Mouse (Mus musculus): ENCODE data around the gene Asb16.

Asb16 gene

GRCm38 (mm10) chr11:102268520-102269244, at the start of gene Asb16:
Gene Asb16, plus strand, starts transcription at chr11:102268743.
- no peak for DNase-seq (ENCODE audit: inconsistent ontology term)

GRCm38 (mm10) chr11:102218783-102219182, 49.8 kb upstream of the Asb16 start:
- DNase-seq (ENCODE audit: inconsistent ontology term): peak; percentile 96

DNA sequence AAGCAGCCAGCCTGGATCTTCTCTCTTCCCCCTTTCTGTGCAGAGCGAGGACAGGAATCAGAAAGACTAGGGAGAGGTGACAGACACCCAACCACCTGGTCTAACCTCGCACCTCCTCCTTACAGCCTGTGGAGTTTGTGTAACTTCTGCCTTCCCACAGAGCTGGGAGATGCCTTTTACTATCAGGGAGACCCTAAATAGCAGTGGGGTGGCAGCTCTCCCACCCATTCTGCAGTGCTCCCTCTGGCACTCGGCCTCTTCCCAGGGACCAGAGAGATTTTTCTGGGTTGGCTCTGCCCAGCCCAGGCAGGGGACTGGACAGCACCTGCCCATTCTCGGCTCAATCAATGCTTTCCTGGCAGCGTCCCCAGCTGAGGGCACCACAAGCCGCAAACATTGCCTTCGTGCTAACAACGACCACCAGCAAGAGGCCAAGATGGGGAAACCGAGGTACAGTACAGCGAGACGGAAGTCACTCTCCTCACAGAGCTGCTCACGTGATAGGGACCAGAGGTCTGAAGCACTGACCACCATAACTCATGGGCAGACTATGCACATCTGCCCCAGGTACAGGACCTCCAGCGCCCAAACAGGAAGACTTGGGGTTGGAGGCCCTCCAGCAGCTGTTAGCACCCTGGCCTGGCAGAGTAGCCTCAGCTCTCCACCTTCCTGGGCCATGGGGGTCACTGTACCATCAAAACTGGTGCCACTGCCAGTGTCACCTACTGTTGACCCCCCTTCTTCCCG, 49.1 kb upstream of the Asb16 start:
- no peak for DNase-seq (ENCODE audit: inconsistent ontology term)

- no peak for DNase-seq (ENCODE audit: inconsistent ontology term)
Measured at GRCm38 (mm10) chr11:102219994-102220346, 48.6 kb upstream of the Asb16 start.

- no peak for DNase-seq (ENCODE audit: inconsistent ontology term)
Measured at GRCm38 (mm10) chr11:102220451-102220850, 48.1 kb upstream of the Asb16 start.

- no peak for DNase-seq (ENCODE audit: inconsistent ontology term)
Measured at GRCm38 (mm10) chr11:102221243-102221953, 47.1 kb upstream of the Asb16 start.

- peak; percentile 58 for DNase-seq (ENCODE audit: inconsistent ontology term)
Measured at GRCm38 (mm10) chr11:102221954-102222351, 46.6 kb upstream of the Asb16 start.

GRCm38 (mm10) chr11:102223166-102223565, 45.4 kb upstream of the Asb16 start:
- peak; percentile 62 for DNase-seq (ENCODE audit: inconsistent ontology term)

DNA sequence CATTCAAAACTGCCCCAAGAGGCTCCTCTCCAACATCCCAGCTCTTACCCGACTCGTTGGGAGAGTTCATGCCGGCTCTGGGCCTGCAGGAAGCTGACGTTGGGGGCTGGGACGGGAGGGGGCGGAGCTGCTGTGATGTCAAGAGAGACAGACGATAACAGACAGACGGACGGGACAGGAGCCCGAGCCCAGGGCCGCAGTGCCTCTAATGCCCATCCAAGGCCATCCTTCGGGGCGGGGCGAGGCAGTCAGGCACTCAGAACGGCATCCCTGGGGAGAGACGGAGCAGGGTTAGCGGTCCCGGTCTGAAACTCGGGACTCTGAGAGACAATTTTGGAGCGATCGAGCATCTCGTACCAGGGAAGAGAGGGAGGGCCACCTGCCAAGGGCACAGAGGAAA, 43.9 kb upstream of the Asb16 start:
- peak; percentile 84 for DNase-seq (ENCODE audit: inconsistent ontology term)

DNA sequence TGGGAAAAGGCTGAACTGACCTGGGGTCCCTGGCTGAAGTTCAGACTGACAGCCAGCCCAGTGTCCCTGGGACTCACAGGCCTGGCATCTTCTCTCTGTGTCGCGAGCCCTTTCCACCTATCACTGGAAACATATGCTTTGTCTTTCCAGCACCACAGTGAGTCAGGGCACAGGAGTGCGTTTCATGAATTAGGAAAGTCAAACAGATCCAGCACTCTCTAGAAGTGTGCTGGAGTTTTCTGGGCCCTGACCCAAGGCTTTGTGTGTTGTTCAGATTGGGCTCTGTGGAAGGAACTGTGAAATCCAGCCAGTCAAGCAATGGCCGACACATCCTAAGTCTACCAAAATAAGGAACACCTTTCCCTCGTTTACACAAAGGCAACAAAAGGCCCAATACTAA, 43.3 kb upstream of the Asb16 start:
- DNase-seq (ENCODE audit: inconsistent ontology term): peak; percentile 87

GRCm38 (mm10) chr11:102226067-102226978, 42.2 kb upstream of the Asb16 start:
- DNase-seq (ENCODE audit: inconsistent ontology term): no peak

DNA sequence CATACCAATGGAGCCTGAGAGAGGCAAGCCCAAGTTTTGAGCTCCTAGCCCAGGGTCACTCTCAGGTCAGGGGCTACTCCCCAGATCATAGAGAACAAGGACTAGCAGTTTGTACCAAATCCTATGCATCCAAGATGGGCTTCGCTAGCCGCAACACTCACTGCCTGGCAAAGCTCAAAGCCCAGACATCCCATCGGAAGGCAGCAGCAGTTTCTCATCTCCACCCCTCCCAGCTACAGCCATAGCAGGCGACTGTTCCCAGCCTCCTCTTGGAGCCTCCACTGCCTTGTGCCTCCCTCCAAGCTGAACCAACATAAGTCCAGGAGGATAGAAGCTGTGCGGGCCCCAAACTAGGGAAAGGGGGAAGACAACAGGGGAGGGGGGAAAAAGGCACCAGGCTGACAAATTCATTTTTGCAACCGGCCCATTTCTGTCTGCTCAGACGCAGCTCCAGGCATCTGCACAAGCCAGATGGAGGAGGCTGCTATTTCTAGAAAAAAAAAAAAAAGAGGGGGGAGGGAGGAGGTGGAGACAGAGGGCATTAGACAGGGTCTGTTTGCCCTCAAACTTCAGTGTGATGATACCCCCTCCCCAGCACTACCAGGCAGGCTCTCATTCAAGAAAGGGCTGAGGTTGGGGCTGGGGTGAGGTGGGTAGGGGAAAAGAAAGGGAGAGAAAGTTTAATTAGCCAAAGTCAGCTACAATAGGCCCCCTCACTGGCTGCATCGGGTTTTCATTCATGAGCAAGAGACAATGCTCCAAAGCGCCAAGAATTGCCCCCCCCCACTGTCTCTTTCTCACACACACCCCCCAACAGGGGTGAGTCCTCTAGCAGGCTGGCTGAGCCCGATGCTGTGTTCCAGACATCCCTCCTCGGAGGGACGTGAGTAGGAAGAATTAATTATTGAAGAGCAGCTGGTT, 41.0 kb upstream of the Asb16 start:
- no peak for DNase-seq (ENCODE audit: inconsistent ontology term)

GRCm38 (mm10) chr11:102228191-102228545, 40.4 kb upstream of the Asb16 start:
- DNase-seq (ENCODE audit: inconsistent ontology term): no peak

GRCm38 (mm10) chr11:102228646-102229268, 39.8 kb upstream of the Asb16 start:
- no peak for DNase-seq (ENCODE audit: inconsistent ontology term)

- DNase-seq (ENCODE audit: inconsistent ontology term): no peak
Measured at GRCm38 (mm10) chr11:102229331-102229953, 39.1 kb upstream of the Asb16 start.

DNA sequence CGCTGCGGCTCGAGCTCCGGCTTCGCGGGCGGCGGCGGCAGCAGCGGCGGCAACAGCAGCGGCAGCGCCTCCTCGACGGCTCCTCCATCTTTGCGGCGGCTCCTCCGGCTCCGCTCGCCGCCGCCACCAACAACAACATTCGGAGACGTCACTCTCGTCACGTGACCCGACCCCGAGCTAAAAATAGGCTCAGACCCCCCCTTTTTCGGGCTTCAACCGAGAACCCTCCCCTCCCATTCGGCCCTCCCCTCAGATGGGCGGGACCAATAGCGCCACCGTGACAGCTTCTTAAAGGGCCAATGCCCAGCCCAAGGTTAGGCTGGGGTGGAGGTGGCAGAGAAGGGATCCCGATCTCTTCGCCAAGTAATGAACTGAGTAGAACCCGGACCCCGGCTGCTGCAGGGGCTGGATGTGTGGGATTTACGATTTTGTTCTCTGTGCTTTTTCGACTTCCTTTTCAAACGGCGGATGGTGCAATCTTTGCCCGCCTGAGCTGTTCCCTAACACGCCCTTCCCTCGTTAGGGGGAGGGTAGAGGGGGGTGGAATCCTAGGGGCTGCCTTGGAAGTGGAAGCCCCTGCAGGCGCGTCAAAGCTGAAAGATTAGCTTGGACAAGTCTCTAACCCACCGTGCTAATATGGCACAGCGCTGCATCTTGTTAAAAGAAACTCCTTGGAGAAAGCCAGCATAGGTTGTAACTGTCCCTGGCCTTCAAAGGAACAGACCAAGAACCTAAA, 38.4 kb upstream of the Asb16 start, which contains the start of gene Hdac5:
Hdac5 (minus strand) TSS at position 161 of the 736 bp plus-strand sequence.
- DNase-seq (ENCODE audit: inconsistent ontology term): peak; percentile 98

DNA sequence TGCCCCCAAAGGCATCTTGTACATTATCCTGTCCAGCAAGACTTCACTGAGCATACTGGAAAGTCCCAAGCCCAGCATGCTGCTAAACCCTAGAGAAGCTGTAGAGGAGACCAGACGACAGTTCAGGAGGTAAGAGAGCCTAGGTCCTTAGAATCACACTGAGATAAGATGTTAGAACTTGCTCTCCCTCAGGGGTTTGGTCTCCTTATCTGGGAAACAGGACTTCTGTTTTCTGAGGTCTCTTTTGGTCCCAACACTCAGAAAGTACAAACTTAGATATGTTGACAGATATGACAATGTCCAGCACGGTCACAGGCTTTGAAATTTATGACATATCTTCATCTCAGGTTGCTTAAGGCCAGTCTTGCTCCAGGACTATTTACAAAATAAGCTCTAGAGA, 32.5 kb upstream of the Asb16 start:
- no peak for DNase-seq (ENCODE audit: inconsistent ontology term)

DNA sequence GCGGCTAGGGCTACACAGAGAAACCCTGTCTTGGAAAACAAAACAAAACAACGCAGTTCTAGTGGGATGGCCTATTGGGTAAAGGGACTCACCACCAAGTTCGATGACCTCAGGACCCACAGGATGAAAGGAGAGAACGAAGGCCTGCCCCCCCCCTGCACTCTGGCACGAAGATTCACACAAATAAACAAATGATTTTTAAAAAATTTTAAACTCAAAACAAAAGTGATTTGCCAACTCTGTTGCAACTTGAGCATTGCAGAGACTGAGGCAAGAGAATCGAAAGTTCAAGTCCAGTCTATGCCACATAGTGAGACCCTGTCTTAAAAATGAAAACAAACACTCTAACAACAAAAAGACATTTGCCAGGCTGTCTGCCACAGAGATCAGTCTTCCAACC, 27.9 kb upstream of the Asb16 start:
- no peak for DNase-seq (ENCODE audit: inconsistent ontology term)

DNA sequence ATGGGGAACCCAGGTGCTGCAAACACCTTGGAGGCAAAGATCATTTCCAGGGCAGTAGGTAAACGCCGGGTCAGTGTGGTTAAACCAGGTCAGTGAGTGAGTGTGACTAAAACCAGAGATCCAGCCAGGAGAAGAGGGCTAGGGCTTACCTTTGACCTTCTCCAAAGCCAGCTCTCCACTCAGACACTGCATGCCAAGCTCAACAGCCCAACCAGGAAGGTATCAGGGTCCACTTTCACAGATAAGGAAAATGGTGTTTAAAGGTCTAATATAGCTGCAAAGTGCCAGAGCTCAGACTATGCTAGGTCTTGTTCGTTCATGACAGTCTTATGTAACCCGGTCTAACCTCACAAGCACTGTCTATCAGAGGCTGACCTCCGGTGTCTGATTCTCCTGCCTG, 27.3 kb upstream of the Asb16 start:
- no peak for DNase-seq (ENCODE audit: inconsistent ontology term)
